Mouse (Mus musculus): ENCODE data around the gene Suox. TPM values are rescaled to one million over a fixed set of nuclear protein-coding genes. Genes with fewer than 3 reads are reported as not detected.
A peak's percentile ranks its signal among the peaks of the same experiment; 100 is the strongest.

Gene Suox
- polyA plus RNA-seq, 1 experiment from 2014 or later, result 11.2 TPM

DNA sequence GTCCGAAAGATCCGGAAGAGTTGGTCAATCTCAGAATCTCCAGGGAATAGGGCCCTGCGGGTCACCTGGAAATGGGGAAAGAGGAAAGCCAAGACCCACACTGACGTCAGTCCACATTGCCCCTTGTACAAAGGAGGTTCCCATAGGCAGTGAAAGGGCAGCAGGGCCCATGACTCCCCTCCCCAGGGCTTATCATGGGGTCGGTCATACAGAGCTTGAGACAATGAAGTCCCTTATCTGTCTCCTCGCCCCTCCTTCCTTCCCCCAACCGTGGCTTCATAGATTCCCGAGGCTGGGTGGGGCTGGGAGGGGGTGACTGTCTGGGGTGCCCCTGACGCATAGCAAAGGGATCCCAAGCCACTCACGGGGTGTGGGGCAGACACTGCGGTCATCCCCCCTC is 25.7 kb upstream of the Suox start:
- ATAC-seq, result no peak
- no peaks in the 10 kb centered on the region for H3K9me3 ChIP-seq (ENCODE audit: control insufficient read depth, low read length)
- H3K36me3 ChIP-seq (ENCODE audit: control insufficient read depth, insufficient read depth), result no peaks in the 10 kb centered on the region
- H3K4me1 ChIP-seq (replicated peaks; ENCODE audit: control insufficient read depth, insufficient read depth, low read length), result peaks cover 21% of the 10 kb centered on the region
- WGBS, result 88% methylated on average over 11 of the region's 11 CpGs
- H3K4me2 ChIP-seq (ENCODE audit: low read length), result no peak overlapping the region
- no peak overlapping the region for H3K9ac ChIP-seq (replicated peaks; ENCODE audit: low read depth, low read length)
- no peak overlapping the region for H3K27ac ChIP-seq (ENCODE audit: low read length)
- H3K4me3 ChIP-seq (replicated peaks; ENCODE audit: low read length), result no peak overlapping the region
- H3K27me3 ChIP-seq (replicated peaks; ENCODE audit: control insufficient read depth, insufficient read depth, low read length), result no peaks in the 10 kb centered on the region

- no peak overlapping the region for H3K4me3 ChIP-seq (replicated peaks; ENCODE audit: low read length)
- no peaks in the 10 kb centered on the region for H3K9me3 ChIP-seq (ENCODE audit: control insufficient read depth, low read length)
- peaks cover 20% of the 10 kb centered on the region for H3K4me1 ChIP-seq (replicated peaks; ENCODE audit: control insufficient read depth, insufficient read depth, low read length)
- H3K4me2 ChIP-seq (ENCODE audit: low read length), result no peak overlapping the region
- ATAC-seq, result no peak
- 85% methylated on average over 5 of the region's 5 CpGs for WGBS
- no peak overlapping the region for H3K27ac ChIP-seq (ENCODE audit: low read length)
- H3K27me3 ChIP-seq (replicated peaks; ENCODE audit: control insufficient read depth, insufficient read depth, low read length), result no peaks in the 10 kb centered on the region
- H3K9ac ChIP-seq (replicated peaks; ENCODE audit: low read depth, low read length), result no peak overlapping the region
- H3K36me3 ChIP-seq (ENCODE audit: control insufficient read depth, insufficient read depth), result no peaks in the 10 kb centered on the region
Observed at GRCm38 (mm10) chr10:128699006-128699405, 25.1 kb upstream of the Suox start.

DNA sequence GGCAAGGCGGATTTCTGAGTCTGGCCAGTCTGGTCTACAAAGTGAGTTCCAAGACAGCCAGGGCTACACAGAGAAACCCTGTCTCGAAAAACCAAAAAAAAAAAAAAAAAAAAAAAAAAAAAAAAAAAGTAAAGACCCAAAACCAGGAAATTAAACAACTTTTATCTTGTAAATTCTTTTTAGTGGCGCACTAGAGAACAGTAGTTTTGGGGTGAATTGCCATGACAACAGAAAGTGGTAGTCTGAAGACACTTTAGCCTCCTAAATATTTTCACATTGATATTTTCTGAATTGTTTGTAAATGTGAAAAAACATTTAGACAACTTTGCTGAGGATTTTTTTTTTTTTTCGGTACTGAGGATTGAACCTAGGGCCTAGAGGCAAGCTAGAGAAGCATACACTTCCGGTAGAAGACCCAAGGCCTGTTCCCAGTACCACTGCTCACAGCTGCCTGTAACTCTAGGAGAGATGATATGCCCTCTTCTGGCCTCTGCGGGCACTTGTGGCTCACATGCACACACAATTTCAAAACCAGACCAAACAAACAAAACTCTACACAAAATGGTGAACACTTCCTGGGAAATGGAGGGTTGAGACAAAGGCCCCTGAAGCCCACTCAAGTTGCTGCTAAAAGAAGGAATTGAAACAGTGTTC is 23.3 kb upstream of the Suox start:
- H3K27ac ChIP-seq (ENCODE audit: low read length), result peak overlapping the region; percentile 87
- no peak overlapping the region; the same call in 1 of the 2 replicates for H3K9ac ChIP-seq (replicated peaks; ENCODE audit: low read depth, low read length)
- H3K4me2 ChIP-seq (ENCODE audit: low read length), result peak overlapping the region; percentile 67
- peak overlapping the region; percentile 50 for H3K4me3 ChIP-seq (replicated peaks; ENCODE audit: low read length)
- WGBS, result 87% methylated on average over 6 of the region's 6 CpGs
- no peak for ATAC-seq
- peaks cover 15% of the 10 kb centered on the region for H3K4me1 ChIP-seq (replicated peaks; ENCODE audit: control insufficient read depth, insufficient read depth, low read length)
- H3K9me3 ChIP-seq (ENCODE audit: control insufficient read depth, low read length), result no peaks in the 10 kb centered on the region
- no peaks in the 10 kb centered on the region for H3K27me3 ChIP-seq (replicated peaks; ENCODE audit: control insufficient read depth, insufficient read depth, low read length)
- H3K36me3 ChIP-seq (ENCODE audit: control insufficient read depth, insufficient read depth), result no peaks in the 10 kb centered on the region

GRCm38 (mm10) chr10:128695992-128696807 is 22.3 kb upstream of the Suox start, which contains the start of gene Rab5b:
Gene Rab5b (minus strand): TSS chr10:128696264.
- H3K36me3 ChIP-seq (ENCODE audit: control insufficient read depth, insufficient read depth), result no peaks in the 10 kb centered on the region
- H3K9me3 ChIP-seq (ENCODE audit: control insufficient read depth, low read length), result no peaks in the 10 kb centered on the region
- peak within 1 kb of the TSS; percentile 55 for H3K4me3 ChIP-seq (replicated peaks; ENCODE audit: low read length)
- H3K4me1 ChIP-seq (replicated peaks; ENCODE audit: control insufficient read depth, insufficient read depth, low read length), result peaks cover 17% of the 10 kb centered on the region
- H3K4me2 ChIP-seq (ENCODE audit: low read length), result peak within 1 kb of the TSS; percentile 68
- under 1% methylated on average over 40 of the region's 40 CpGs for WGBS
- ATAC-seq, result peak; percentile 98
- H3K27ac ChIP-seq (ENCODE audit: low read length), result peak within 1 kb of the TSS; percentile 91
- H3K9ac ChIP-seq (replicated peaks; ENCODE audit: low read depth, low read length), result peak within 1 kb of the TSS; percentile 79
- no peaks in the 10 kb centered on the region for H3K27me3 ChIP-seq (replicated peaks; ENCODE audit: control insufficient read depth, insufficient read depth, low read length)

DNA sequence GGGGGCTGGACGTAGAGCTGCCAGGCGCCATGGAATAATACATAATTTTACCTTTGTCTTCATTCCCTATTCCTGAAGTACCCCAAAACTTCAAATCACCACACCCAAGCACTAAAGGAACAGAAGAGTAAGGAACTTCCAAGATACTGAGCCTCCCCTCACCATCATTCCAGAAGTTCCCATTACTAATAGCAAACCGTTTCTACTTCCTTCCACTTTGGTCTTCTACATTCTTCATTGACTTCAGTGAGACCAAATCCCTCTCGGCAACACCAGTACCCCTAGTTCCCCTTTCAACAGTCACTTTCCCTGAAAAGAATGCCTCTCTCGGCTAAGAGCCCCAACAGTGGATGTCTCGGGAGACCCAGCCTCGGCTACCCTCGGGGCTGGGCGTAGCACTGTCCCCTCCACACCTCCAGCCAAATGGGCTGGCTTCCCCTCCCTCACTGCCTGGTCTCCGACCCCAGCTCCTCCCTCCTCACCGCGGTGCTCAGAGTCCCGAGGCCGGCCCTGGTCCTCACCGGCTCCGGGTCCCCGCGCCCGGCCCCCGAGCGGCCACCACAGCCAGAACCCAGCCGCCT is 21.6 kb upstream of the Suox start:
- H3K9me3 ChIP-seq (ENCODE audit: control insufficient read depth, low read length), result no peaks in the 10 kb centered on the region
- peak overlapping the region; percentile 79 for H3K9ac ChIP-seq (replicated peaks; ENCODE audit: low read depth, low read length)
- no peaks in the 10 kb centered on the region for H3K27me3 ChIP-seq (replicated peaks; ENCODE audit: control insufficient read depth, insufficient read depth, low read length)
- H3K4me3 ChIP-seq (replicated peaks; ENCODE audit: low read length), result peak overlapping the region; percentile 55
- no peaks in the 10 kb centered on the region for H3K36me3 ChIP-seq (ENCODE audit: control insufficient read depth, insufficient read depth)
- peak overlapping the region; percentile 91 for H3K27ac ChIP-seq (ENCODE audit: low read length)
- H3K4me1 ChIP-seq (replicated peaks; ENCODE audit: control insufficient read depth, insufficient read depth, low read length), result peaks cover 17% of the 10 kb centered on the region
- no peak for ATAC-seq
- H3K4me2 ChIP-seq (ENCODE audit: low read length), result peak overlapping the region; percentile 68
- WGBS, result under 1% methylated on average over 22 of the region's 22 CpGs

DNA sequence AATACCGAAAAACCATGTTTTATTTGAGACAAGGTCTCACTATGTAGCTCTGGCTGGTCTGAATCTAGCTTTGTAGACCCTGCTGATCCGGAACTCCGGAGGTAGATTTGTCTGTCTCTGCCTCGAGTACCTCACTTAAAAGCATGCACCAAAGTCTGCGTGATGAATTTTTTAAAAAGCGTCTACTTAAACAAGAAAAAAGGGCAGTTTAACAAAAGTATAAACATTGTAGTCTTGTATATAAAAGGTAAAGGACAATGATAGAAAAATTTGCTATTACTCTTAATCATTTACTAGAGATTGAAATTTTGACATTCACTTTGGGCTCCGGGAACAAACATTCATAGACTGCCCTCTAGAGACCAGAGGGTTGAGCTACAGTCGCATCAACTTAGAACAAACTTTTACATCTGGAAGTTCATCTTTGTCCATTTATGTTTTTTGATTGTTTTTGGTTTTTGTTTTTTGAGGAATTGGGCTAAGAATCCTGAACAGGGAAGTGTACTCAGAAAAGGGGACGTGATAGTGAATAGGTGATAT is 666 bp upstream of the Suox start:
- Histone ChIP-seq H3K27ac (ENCODE audit: low read length) (peak overlapping the region; percentile 62; the same call in 1 of the 2 replicates), H3K4me2 (ENCODE audit: low read length) (peak overlapping the region; percentile 68), H3K4me1 (replicated peaks; ENCODE audit: control insufficient read depth, insufficient read depth, low read length) (peaks cover 5% of the 10 kb centered on the region), H3K9me3 (ENCODE audit: control insufficient read depth, low read length) (no peaks in the 10 kb centered on the region), H3K36me3 (ENCODE audit: control insufficient read depth, insufficient read depth) (no peaks in the 10 kb centered on the region), H3K27me3 (replicated peaks; ENCODE audit: control insufficient read depth, insufficient read depth, low read length) (no peaks in the 10 kb centered on the region), H3K4me3 (replicated peaks; ENCODE audit: low read length) (peak overlapping the region; percentile 54), H3K9ac (replicated peaks; ENCODE audit: low read depth, low read length) (peak overlapping the region; percentile 63)
- 2% methylated on average over 9 of the region's 9 CpGs for WGBS
- ATAC-seq, result no peak

- Histone ChIP-seq H3K9ac (replicated peaks; ENCODE audit: low read depth, low read length) (no peak overlapping the region), H3K36me3 (ENCODE audit: control insufficient read depth, insufficient read depth) (no peaks in the 10 kb centered on the region), H3K9me3 (ENCODE audit: control insufficient read depth, low read length) (no peaks in the 10 kb centered on the region), H3K27ac (ENCODE audit: low read length) (no peak overlapping the region), H3K4me2 (ENCODE audit: low read length) (no peak overlapping the region), H3K4me3 (replicated peaks; ENCODE audit: low read length) (no peak overlapping the region), H3K4me1 (replicated peaks; ENCODE audit: control insufficient read depth, insufficient read depth, low read length) (peaks cover 13% of the 10 kb centered on the region), H3K27me3 (replicated peaks; ENCODE audit: control insufficient read depth, insufficient read depth, low read length) (no peaks in the 10 kb centered on the region)
- WGBS, result 95% methylated on average over 9 of the region's 9 CpGs
- no peak for ATAC-seq
Observed at GRCm38 (mm10) chr10:128671148-128671547, 2.7 kb downstream of the Suox start.

DNA sequence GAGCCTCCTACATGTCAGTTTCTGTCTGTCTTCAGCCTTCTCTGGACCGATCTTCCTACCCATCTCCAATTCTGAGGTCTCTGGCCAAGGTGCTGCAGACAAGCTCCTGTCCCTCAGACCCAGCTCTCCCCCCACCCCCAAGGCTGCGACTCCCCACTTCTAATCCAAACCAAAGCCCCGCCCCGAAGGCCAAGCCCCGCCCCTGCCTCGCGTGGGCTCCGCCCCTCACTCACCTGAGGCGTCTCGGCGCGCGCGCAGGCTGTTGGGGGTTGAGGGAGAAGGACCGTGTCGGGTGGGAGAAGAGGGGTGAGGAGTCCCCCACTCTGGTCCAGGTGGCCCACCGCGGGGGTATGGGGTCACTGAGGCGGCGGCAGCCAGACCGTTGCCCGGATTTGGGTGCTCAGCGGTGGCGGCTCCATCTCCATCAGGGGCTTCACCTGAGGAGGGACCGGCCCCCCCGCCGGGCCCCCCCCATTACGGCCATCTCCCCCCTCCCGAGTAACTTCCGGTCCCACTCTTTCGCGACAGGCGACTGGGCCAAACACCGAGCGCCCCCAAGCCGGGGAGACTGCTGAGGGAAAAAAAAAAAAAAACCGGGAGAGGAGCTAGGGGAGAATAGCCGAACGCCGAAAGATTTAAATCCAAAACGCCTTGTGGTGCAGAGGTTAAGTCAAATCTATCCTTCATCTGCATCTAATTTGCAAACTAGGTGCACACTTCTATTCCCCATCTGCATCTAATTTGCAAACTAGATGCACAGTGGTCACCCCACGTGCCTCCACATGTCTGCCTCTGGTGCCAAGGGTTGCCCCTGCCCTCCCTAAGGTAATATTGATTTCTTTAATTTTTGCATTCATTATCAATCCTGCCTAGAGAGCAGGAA is 4.8 kb downstream of the Suox start:
- Histone ChIP-seq H3K4me2 (ENCODE audit: low read length) (peak overlapping the region; percentile 69), H3K4me3 (replicated peaks; ENCODE audit: low read length) (peak overlapping the region; percentile 88), H3K4me1 (replicated peaks; ENCODE audit: control insufficient read depth, insufficient read depth, low read length) (peaks cover 13% of the 10 kb centered on the region), H3K27ac (ENCODE audit: low read length) (peak overlapping the region; percentile 66), H3K27me3 (replicated peaks; ENCODE audit: control insufficient read depth, insufficient read depth, low read length) (no peaks in the 10 kb centered on the region), H3K36me3 (ENCODE audit: control insufficient read depth, insufficient read depth) (no peaks in the 10 kb centered on the region), H3K9me3 (ENCODE audit: control insufficient read depth, low read length) (no peaks in the 10 kb centered on the region), H3K9ac (replicated peaks; ENCODE audit: low read depth, low read length) (peak overlapping the region; percentile 77)
- WGBS, result under 1% methylated on average over 42 of the region's 42 CpGs
- ATAC-seq, result peak; percentile 48

All from forebrain, embryonic 16.5 days (tissue).